Mouse (Mus musculus) bone marrow, adult 2 months (tissue): Measurements from ENCODE around the gene Kcnk6.

Source experiments
- CTCF ChIP-seq: fragments of 200-500 bp; IDR thresholded peaks from 2 replicates; pipeline ENCODE4 v1.5.1; 2011; ENCODE audit warnings: low read length, control low read depth; ENCODE audit not compliant: control insufficient read depth, insufficient read depth
- POLR2A ChIP-seq: fragments of 200-500 bp; IDR thresholded peaks from 2 replicates; pipeline ENCODE4 v1.6.1; 2011; ENCODE audit warnings: low read depth, mild to moderate bottlenecking, control low read depth, low read length, borderline replicate concordance; ENCODE audit not compliant: control insufficient read depth

DNA sequence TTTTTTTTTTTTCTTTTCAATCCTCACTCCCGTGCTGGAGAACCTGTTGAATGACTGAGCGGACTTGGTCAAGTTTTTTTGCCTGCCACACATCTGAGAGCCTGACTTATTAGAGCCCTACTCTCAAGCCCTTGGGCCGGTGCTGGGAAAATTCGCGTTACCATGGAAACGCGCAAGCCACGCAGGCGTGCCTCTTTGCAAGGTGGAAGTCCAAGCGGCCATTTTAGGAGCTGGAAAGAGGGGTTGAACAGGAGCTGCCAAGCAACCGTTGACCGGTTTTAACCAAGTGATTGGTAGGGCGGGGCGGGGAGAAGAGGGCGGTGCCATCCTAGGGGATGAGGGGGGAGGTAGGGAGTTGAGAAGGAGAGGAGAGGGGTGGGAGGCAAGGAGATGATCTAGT, 17.5 kb downstream of the Kcnk6 start:
- TF ChIP-seq POLR2A (no peak), CTCF (no peak)
